Mouse (Mus musculus): Measurements from ENCODE around the gene Pcx.

- TF ChIP-seq POLR2A (IDR thresholded peaks at IDR 0.05; ENCODE audit: borderline replicate concordance, insufficient read depth, low read length) (peak; percentile 49; the same call in 1 of the 2 replicates), CTCF (IDR thresholded peaks at IDR 0.05; ENCODE audit: borderline replicate concordance, insufficient read depth, low read depth, low read length) (no peak)
Measured at GRCm38 (mm10) chr19:4615151-4616093, 105.2 kb downstream of the Pcx start, which contains the start of gene Lrfn4.

All from cerebellum, adult 2 months (tissue).